Mouse (Mus musculus): ENCODE data around the gene Krt80.

GRCm38 (mm10) chr15:101376776-101377061, 6.8 kb upstream of the Krt80 start:
- TF ChIP-seq CTCF (conservative IDR thresholded peaks at IDR 0.05; ENCODE audit: low read length) (no peak), NANOG (IDR thresholded peaks at IDR 0.05; ENCODE audit: borderline replicate concordance, low read length) (no peak)

Measured in E14TG2a.4 (cell line).